Mouse (Mus musculus) gastrocnemius, postnatal 36 days (tissue): Measurements from ENCODE around the gene Gm37240. TPM values are rescaled to one million over a fixed set of nuclear protein-coding genes. Genes with fewer than 3 reads are reported as not detected.
A peak's percentile ranks its signal among the peaks of the same experiment; 100 is the strongest.
"Not testable (repeated sequence)": the region's sequence is repeated elsewhere in the genome, so short reads cannot be mapped to it uniquely, and the experiment has no call there.

Experiments
- DNase-seq, 2 experiments: peaks; one replicate each; pipeline ENCODE4 v3.0.0; 2022
- intact Hi-C: fragments of 180-260 bp; cut with DNase I; formaldehyde crosslinking; loops from one replicate; pipeline ENCODE4 v1.15.1; 2025
- total RNA-seq, 2 experiments: library from RNA; stranded (reverse); gene quantifications; 2 replicates each; pipeline ENCODE4 v1.2.3; 2021

Gene Gm37240
- total RNA-seq, 2 experiments from 2014 or later: 35.6 to 41.7 TPM

GRCm38 (mm10) chr3:84582913-84583276 is 1304.4 kb downstream of the Gm37240 start:
- intact Hi-C loops: no loop called here
- DNase-seq: no peak

GRCm38 (mm10) chr3:84582023-84582912 is 1305.0 kb downstream of the Gm37240 start, which contains the start of gene Arfip1:
Gene Arfip1 (minus strand): TSS chr3:84582625.
- intact Hi-C loops: no loop called here
- DNase-seq: peak; percentile 97 to 98

GRCm38 (mm10) chr3:84581696-84582022 is 1305.7 kb downstream of the Gm37240 start:
- intact Hi-C loops: no loop called here
- DNase-seq: no peak

GRCm38 (mm10) chr3:84580716-84581115 is 1306.6 kb downstream of the Gm37240 start:
- DNase-seq: no peak
- intact Hi-C loops: no loop called here

- DNase-seq: no peak
- intact Hi-C loops: no loop called here
These were observed 1316.8 kb downstream of the Gm37240 start for GRCm38 (mm10) chr3:84570501-84570900.

GRCm38 (mm10) chr3:84569587-84569986 is 1317.7 kb downstream of the Gm37240 start:
- no peak for DNase-seq
- intact Hi-C loops: no loop called here

- DNase-seq: no peak
These were observed 1318.8 kb downstream of the Gm37240 start for GRCm38 (mm10) chr3:84568540-84568939.

GRCm38 (mm10) chr3:84563415-84563814 is 1323.9 kb downstream of the Gm37240 start:
- DNase-seq: no peak
- intact Hi-C loops: no loop called here

More at GRCm38 (mm10) chr3:84568540-84568939, 1318.8 kb downstream of the Gm37240 start:
- intact Hi-C loops: no loop called here

GRCm38 (mm10) chr3:84562911-84563310 is 1324.4 kb downstream of the Gm37240 start:
- DNase-seq, intact Hi-C loops: not testable (repeated sequence)

GRCm38 (mm10) chr3:84558301-84558700 is 1329.0 kb downstream of the Gm37240 start:
- DNase-seq: no peak
- intact Hi-C loops: no loop called here

GRCm38 (mm10) chr3:84555780-84556179 is 1331.5 kb downstream of the Gm37240 start:
- intact Hi-C loops: no loop called here
- DNase-seq: no peak

- no peak for DNase-seq
- intact Hi-C loops: no loop called here
These were observed 1340.1 kb downstream of the Gm37240 start for GRCm38 (mm10) chr3:84547177-84547576.

GRCm38 (mm10) chr3:84542450-84542849 is 1344.9 kb downstream of the Gm37240 start:
- DNase-seq: peak in 1 of 2 experiments; percentile 34
- intact Hi-C loops: loop anchor here (5.0 kb wide), 1 partner anchor 370 kb away; the partner anchor contains the start of gene Gm6525

- DNase-seq: no peak
- intact Hi-C loops: loop anchor here (2.0 to 5.0 kb wide), 2 partner anchors 193 to 370 kb away; partner anchors contain the start of gene Gm6525
These were observed 1345.4 kb downstream of the Gm37240 start for GRCm38 (mm10) chr3:84541881-84542280.

GRCm38 (mm10) chr3:84540640-84541039 is 1346.7 kb downstream of the Gm37240 start:
- intact Hi-C loops: loop anchor here (2.0 to 5.0 kb wide), 2 partner anchors 192 to 368 kb away; partner anchors contain the start of gene Gm6525
- no peak for DNase-seq

- no peak for DNase-seq
- intact Hi-C loops: no loop called here
These were observed 1350.3 kb downstream of the Gm37240 start for GRCm38 (mm10) chr3:84536987-84537386.

GRCm38 (mm10) chr3:84533227-84533626 is 1354.1 kb downstream of the Gm37240 start:
- DNase-seq: no peak
- intact Hi-C loops: no loop called here

- intact Hi-C loops: no loop called here
- DNase-seq: no peak
These were observed 1358.3 kb downstream of the Gm37240 start for GRCm38 (mm10) chr3:84529021-84529420.

- DNase-seq: no peak
- intact Hi-C loops: no loop called here
These were observed 1362.4 kb downstream of the Gm37240 start for GRCm38 (mm10) chr3:84524952-84525351.

- intact Hi-C loops: no loop called here
- no peak for DNase-seq
These were observed 1371.2 kb downstream of the Gm37240 start for GRCm38 (mm10) chr3:84516163-84516562.

- DNase-seq: no peak
- intact Hi-C loops: no loop called here
These were observed 1374.4 kb downstream of the Gm37240 start for GRCm38 (mm10) chr3:84512774-84513515.
